Mouse (Mus musculus): ENCODE data around the gene Teddm1b.
"Not testable (repeated sequence)": the region's sequence is repeated elsewhere in the genome, so short reads cannot be mapped to it uniquely, and the experiment has no call there.

The Teddm1b gene

DNA sequence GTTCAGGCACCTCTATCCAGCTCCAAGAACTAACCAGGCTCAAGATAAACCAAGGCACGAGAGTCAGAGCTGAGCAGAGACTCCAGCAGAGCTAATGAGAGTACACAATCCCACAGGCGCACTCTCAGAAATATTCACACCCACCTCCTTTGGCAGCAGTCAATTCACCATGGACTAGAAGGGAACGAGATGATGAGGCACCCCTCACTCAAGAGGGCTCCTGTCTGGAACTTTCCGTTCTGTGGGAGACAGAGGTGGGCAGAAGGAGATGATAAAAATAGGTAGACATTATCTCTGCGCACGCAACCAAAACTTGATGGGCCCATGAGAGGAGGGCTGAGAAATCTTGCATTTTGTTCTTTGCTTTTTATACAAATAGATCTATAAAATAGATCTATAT, at the start of gene Teddm1b:
Teddm1b (plus strand) TSS at position 301 of the 400 bp plus-strand sequence.
- no peak for DNase-seq

DNA sequence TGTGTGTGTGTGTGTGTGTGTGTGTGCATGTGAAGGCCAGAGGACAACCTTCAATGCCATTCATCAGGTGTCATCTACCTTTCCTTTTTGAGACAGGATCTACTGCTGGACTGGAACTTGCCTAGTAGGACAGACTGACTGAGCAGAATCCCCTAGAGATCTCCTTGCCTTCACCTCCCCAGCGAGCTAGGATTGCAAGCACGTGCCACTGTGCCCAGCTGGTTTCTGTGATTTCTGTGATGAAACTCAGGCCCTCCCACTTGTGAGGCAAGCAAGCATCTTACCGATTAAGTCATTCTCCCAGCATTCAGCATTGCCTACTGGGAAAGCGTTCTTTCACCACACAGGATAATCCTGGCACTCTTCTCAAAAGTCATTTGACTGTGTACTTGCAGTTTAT, 43.4 kb upstream of the Teddm1b start:
- no peak for DNase-seq

DNA sequence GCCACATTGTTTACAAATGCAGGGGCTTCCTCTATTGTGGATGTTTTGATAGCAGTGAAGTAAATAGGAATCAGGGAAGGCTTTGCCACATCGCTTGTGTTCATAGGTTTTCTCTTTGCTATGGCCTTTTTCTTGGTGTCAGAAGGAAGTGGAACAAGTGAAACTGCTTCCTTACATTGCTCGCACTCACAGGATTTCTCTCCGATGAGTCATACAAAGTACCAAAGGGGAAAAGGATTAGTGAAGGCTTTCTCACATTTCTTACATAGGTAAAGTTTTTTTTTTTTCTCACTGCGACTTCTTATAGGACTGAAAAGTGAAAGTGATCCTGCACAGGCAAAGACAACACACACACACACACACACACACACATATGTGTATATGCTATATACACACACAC, 38.1 kb upstream of the Teddm1b start:
- no peak for DNase-seq

DNA sequence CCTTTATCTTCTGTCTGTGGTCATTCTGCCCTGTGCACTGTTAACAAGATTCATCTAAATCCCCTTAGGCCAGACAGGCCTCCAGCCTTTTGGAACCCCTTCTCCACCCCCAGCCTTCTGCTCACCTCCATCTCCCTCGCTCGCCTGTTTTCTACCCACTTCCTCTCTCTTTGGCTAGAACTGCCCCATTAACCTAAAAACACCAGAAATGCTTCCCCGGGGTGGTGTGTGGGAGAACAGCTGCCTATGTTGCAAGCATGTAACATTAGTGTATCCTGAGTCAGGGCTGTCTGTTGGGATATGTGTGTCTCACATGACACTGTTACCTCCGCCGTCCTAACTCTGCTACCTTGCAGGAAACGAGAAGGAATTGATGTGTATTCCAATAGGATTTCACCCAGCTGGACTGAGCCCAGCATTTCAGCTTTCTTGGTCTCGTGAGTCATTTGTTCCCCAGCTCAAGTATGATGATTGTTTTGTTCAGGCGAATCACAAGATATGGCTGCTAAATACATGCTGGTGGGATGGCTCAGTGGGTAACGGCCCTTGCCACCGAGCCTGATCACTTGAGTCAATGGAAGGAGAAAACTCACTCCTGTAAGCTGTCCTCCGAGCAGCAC, 31.9 kb upstream of the Teddm1b start:
- DNase-seq: no peak

DNA sequence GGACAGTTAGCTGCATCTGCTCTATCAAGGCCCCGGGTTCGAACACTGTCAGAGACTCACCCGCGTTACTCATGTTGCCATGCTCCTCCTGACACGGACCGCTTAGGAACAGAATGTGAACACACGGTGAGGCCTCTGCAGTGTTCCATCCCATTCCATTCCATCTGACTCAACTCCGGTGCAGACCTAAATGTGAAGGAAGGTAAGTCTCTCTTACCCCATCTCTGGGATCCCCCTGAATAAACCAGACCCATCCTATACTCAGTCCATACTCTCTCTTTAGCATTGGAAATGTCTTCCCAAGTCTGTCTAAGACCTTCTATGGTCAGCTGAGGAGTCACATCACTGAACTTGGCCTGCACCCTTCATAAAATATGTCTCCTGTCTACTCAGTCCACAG, 30.1 kb upstream of the Teddm1b start, which contains the start of gene Rgsl1:
Rgsl1 (minus strand) TSS at position 101 of the 400 bp plus-strand sequence.
- DNase-seq: no peak

DNA sequence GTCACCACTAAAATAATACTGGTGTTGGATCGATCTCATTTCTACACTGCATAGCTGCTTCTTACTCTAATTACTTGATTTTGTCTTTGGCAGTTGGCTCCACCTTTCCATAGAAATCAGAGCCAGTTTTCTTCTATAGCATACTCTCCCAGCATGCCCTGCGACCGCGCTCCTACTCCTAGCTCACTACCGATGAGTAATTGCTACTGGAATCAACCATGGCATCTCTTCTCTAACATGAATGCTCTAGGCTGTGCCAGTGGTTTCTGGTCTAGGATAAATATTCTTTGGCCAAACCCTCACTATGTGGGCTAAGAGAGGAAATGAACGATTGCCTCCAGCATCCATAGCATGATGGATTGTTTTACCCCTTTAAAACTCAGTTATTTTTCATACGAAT, 27.7 kb upstream of the Teddm1b start:
- no peak for DNase-seq

DNA sequence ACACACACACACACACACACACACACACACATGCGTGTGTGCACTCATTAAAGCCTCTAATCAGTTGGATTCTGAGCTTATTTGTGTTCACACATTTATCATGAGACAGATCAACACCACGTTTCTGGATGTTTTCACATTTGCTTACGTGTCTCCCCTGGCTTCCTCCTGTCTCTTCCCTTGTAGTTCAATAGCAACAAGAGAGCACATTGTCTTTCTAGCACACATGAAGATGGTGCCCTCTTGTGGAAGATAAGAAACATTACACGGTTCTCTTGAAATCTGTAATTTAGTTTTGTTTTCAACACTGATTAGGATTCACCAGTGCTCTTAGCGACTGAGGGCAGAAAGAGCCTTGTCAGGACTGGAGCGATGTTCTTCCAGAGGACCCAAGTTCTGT, 27.3 kb upstream of the Teddm1b start:
- DNase-seq: peak; percentile 78

DNA sequence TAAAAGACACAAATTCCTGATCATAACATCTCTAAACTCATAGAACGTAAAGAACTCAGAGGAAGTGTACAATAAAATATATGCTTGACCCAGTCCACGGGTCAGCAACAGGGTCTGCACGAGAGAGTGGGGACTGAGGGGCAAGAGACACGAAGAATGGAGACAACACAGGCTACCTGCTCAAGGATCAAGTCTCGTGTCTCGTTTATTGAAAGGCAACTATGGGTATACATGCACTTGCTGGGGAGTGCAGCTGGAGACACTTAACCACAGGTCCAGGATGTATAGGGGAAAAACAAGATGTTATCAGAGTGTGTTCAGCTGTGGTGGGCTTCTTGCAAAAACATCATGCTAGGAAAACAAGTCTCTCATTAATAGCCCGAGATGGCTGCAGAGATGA, 21.4 kb upstream of the Teddm1b start:
- not testable (repeated sequence) for DNase-seq

DNA sequence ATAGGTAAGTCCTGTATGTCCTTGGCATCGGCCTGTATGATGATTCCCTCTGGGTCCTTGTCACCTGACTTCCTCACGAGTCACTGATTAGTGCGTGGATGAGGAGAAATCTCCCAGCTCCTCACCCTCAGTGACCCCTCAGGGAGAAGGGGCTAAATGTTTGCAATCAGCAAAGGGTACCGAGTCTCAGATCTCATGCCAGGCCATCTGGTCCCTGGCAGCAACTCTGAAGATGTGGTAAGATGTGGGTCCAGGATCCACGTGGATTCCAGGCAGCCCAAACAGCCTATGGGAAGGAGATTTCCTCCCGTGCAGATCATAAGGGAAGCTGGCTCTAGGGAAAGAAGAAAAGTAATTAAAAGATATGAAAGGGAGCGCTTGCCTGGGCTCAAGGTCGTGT, 18.2 kb upstream of the Teddm1b start:
- no peak for DNase-seq

DNA sequence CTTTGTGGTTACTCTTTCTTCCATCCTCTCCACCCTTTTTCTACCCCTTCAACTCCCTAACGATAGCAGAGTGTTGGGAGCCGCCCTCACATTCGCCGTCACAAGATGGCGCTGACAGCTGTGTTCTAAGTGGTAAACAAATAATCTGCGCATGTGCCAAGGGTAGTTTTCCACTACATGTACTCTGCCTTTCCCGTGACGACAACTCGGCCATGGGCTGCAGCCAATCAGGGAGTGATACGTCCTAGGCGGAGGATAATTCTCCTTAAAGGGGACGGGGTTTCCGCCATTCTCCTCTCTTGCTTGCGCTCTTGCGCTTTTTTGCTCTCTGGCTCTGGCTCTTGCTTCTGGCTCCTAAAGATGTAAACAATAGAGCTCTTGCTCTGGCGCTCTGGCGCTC, 6.2 kb downstream of the Teddm1b start:
- DNase-seq: not testable (repeated sequence)

DNA sequence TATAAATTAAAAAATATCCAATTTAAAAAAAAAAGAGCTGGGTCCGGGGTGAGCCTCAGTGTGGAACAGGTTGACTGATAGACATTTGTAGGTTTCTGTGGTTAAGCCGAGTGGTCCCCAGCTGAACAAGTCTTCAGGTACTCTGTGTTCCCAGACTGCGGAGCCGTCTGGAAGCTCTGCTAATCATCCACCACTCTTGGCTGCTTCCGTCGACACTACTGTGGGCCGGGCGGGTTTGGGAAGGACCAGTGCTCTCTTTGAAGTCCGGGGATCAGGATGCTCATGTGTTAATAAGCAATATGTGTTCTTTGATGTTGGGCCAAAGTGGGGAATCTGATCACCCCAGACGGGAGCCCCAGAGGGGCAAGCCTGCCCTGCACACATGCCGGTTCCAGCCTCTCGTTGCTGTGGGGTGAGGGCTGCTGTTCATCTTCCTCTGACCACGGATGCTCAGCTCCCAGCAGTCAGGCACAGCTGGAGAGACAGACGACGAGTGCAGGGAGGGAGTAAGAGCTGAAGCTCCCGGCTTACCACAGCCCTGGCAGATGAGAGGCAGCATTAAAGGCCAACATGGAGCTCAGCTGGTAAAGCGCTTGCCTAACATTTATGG, 12.0 kb downstream of the Teddm1b start:
- no peak for DNase-seq

DNA sequence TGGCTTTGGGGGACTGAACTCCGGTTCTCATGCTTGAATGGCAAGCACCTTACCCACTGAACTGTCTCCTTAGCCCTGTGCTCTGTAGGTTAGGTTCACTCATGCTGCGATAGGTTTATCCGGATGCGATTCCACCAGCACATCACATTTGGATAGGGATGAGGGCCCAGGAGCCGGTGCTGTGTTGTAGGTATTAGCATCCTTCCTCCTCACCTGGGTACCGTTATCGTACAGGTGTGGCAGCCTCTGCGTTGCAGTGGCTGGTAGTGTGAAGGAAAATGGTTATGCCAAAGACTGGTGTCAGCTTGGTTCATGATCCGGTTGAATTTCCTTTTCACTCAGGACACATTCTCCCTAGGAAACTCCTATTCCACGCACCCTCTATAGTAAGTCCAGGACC, 16.0 kb downstream of the Teddm1b start:
- DNase-seq: no peak

DNA sequence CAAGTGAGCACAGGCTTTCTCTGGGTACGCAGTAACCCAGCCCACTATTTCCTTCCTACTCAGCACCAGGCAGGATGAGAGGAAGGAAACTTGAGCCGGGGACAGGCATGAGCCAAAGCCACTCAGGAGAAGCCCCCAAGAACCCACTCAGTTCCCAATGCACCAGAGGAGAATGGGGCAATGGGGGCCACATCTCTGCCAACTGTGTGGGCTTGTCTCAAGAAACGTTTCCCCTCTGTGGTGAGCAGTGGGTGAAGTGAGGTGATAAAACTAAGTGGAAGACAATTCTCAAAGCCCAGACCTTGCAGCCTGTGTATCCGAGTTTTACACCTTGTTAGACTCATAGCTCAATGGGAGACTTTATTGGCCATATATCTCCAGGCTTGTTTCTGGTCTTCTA, 17.3 kb downstream of the Teddm1b start, which contains the start of gene Teddm1a:
Teddm1a (plus strand) TSS at position 301 of the 400 bp plus-strand sequence.
- no peak for DNase-seq

DNA sequence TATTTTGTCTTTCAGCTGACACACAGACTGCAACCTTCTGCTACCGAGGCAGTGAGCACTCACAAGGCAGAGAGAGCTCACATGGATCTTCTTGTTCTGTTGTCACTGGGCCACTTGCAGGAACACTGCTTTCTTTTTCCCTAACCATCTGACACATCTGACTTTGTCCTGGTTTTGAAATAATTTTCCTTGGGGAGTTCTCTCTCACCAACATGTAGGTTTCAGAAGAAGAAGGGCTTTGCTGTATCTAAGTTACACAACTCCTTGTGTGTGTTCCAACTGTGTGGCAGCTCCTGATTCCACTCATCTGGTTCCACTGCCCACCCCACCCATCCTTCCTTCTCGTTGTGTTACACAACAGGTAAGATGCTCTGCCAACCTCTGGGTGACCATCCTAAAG, 19.6 kb downstream of the Teddm1b start:
- no peak for DNase-seq

DNA sequence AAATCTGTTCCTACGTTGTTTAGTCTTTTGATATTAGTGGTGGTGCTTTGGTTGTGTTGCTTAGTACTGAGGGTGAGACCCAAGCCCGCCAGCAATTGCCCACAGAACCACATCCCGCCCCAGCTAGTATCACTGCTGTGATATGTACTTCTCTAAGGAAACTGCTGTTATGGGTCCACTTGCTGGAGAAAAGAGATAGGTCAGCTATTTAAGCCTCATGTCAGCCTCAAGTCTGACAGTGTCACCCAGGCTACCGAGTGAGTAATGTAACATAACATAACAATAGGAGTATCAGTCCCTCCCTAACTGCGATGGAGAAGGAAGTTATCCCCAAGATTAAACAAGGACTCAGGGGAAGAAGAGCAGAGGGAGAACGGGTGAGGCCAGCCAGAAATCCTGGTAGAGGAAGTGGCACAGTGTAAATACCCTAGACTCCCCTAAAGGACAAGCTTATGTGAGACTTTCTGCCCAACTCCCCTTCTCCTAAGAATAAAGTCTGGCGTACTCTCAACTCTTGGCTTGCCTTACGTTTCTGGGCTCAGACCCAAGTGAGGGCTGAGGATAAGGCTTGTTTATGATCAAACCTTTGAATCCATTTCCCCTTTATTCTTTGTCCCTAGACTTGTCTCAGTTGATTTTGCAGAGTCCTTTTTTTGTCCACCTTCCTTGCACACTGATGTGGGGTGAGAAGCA, 20.2 kb downstream of the Teddm1b start:
- no peak for DNase-seq

DNA sequence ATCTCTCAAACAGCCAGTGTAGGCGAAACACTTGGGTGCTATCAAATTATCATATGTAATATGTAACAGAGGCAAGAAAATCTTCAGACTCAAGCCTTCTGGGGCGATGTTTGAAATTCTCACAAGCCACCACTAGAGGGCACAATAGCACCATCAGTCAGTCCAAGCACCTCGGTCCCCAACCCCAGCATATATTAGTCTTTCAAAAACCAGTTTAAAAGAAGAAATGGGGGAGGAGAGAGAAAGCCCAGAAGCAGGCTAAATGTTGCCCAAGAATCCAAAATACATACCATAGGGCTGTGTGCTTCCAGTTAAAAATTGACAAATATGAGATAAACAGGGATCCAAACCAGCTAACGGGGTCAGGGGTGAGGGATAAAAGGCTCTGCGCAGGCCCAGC, 20.8 kb downstream of the Teddm1b start:
- peak; percentile 83 for DNase-seq

DNA sequence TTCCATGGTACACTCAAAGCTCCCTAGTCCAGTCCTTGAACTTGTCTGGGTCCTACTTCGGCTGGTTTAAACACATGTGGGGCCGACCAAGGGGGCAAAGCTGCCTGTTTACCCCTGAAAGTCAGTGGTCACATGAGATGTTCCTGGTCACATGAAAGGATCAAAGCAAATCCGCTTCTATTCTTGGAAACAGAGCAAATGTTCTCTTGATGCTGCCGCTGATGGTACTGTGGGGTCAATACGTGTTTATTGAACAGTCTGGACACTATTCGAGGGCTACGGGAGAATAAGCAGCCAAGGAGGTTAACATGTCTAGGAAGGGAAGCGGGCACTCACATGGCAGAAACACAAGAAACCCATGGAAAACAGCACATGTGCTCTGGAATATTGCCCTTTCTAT, 23.1 kb downstream of the Teddm1b start:
- no peak for DNase-seq

DNA sequence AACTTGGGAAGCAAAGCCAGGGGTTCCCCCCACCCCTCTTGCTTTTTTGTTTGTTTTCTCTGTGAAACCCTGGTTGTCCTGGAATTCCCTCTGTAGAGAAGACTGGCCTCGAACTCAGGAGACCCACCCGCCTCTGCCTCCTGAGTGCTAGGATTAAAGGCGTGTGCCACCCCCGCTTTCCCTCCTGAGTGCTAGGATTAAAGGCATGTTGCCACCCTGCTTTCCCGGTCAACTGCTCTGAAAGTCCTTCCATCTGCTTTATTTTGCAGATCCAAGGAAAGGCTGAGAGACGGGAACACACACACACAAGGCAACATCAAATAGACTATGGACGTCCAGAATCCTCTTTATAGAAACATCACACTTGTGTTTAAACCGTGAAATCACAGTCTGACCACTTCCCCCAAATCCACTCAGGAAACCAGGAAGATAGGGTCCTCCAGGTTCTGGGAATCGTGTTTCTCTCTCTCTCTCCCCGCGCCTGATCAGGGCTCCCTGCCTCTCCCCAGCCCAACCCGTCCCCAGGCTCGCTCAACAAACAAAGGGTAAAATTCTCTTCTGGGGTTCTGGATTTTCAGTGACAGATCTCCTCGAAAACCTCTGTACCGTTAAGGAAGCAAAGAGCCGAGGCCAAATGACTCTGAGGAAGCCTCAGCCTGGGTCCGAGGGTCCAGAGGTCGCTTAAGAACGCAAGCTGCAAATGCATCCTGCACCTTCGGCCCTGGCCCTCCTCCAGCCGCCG, 25.0 kb downstream of the Teddm1b start:
- no peak for DNase-seq

DNA sequence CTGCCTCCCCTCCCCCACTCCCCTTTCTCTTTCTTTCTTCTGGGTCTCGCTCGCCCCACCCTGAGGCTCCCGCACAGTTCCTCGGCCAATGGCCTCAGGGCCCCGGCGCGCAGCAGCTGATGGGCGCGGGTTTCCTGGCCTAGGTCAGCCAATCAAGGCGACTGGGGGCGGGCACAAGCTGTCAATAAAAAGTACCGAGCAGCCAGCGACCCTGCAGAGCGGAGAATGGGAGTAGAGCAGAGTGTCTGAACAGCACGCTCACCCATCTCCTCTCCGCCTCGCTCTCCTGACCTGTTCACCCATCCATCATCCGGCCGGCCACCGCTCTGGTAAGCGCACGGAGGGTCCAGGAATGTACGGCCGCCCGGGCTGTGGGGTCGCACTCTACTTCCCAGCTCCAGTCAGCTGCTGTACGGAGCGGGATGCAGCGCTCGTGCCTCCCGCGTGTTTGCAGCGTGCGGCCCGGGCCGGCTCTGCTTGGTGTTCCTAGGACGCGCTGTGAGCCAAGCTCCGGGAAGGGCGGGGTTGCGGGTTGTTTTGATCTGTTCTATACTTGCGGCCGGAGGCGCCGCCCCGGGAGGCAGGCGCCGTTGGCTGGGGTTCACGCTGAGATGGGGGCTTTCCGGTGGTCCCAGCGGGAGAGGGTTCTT, 25.7 kb downstream of the Teddm1b start, which contains the start of the genes Glul and Teddm2:
Glul (plus strand) TSS at position 214 of the 650 bp plus-strand sequence.
Teddm2 (minus strand) TSS at position 498 of the 650 bp plus-strand sequence.
- DNase-seq: peak; percentile 99

DNA sequence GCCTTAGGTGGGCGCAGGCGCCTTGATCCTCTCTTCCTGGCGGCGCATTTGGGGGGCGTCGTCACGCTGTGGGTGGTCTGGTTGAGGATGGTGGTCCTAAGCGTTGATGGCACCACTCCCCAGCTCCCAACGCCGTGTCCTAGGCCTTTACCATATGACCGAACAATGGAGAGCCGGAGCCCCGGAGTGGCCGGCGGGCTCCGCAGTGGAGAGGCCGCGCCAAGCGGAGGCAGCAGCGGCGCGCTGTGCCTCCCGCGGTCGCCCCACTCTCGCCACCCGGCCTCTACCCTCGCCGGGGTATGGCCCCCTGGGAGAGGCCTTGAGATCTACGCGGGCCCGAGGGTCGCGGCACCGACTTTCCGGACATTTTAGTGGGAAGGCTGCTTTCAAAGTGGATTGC, 26.2 kb downstream of the Teddm1b start:
- no peak for DNase-seq

DNA sequence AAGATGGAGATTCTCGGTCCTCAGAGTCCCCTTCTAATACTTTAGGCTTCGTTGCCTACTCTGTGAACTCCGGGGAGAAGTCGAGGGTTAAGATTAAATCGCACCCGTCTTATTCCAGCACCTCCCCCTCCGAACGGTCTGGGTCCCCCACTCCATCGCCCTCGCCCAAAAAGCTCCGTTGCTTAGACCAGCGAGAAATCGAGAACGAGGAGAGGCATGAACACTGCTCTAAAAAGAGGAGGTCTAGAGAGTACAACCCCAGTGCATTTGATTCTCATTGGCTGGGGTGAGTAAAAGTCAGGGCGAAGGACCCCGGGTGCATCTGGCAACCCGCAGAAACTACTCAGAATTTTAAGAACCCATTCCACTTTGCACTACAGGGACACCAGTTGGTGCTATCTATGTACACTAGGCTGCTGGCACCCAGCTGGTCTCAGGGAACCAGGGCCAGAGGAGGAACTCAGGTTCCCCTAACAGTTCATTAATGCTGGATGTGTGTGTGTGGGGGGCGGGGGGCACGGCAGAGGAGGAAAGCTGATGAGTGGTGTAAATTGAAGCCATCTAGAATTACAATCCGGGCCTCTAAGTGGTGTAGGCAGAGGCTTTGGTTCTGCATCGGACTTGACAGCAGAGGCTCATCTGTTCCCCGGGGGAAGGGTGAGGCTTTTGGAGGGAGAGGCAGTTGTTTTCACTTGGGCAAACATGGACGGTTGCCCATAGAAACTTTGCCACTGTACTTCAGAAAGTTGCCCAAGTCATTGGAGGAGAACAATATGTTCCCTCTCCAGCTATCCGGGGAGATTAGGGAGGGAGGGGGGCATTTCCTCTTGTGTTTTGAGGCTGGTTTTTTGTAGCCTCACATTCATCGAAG, 26.9 kb downstream of the Teddm1b start:
- DNase-seq: peak; percentile 67

DNA sequence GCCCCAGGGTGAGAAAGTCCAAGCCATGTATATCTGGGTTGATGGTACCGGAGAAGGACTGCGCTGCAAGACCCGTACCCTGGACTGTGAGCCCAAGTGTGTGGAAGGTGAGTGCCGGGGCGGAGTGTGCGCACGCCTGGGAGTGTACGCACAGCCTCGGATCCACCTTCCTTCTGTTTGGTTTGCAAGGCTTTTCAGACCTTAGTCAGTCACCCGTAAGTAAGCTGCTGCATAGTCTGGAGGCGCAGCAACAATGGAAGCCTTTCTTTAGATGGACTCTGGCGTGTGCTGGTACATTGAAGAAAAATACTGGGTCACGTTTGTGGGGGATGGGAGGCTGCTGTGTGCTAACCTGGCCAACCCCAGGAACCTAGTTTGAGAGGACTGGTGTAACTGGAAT, 28.9 kb downstream of the Teddm1b start:
- peak; percentile 94 for DNase-seq
